Mouse (Mus musculus) embryonic fibroblast, embryonic 13.5 days (primary cell): ENCODE measurements around the gene Ciao2b.
"Not testable (repeated sequence)": the region's sequence is repeated elsewhere in the genome, so short reads cannot be mapped to it uniquely, and the experiment has no call there.

ENCODE experiments used
- CTCF ChIP-seq: IDR thresholded peaks from 2 replicates; pipeline ENCODE4 v1.5.1; 2011; ENCODE audit warnings: mild to moderate bottlenecking, control low read depth, low read length, moderate library complexity, borderline replicate concordance; ENCODE audit not compliant: insufficient read depth
- POLR2A ChIP-seq: IDR thresholded peaks from 2 replicates; pipeline ENCODE4 v1.6.1; 2011; ENCODE audit warnings: low read depth, mild to moderate bottlenecking, control low read depth, low read length, moderate library complexity

- not testable (repeated sequence) for TF ChIP-seq CTCF, POLR2A
Observed at GRCm38 (mm10) chr8:104644187-104644586, 2.4 kb upstream of the Ciao2b start.
